Mouse (Mus musculus): ENCODE data around the gene D11Wsu47e.

D11Wsu47e gene

DNA sequence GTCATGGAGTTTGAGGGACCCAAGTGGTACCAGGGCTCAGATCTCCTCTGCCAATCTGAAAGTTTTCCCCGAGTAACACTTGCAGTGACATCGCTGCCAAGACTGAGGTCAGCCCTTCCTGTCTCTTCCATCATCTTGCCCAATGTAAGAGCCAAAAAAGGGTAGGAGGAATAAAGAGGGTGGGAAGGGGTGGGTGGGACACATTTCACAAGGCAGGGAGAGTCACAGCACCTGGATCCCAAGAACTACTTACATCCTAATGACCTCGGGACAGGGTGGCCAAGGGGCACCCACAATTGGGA is 53.3 kb downstream of the D11Wsu47e start:
- no peak for DNase-seq

DNA sequence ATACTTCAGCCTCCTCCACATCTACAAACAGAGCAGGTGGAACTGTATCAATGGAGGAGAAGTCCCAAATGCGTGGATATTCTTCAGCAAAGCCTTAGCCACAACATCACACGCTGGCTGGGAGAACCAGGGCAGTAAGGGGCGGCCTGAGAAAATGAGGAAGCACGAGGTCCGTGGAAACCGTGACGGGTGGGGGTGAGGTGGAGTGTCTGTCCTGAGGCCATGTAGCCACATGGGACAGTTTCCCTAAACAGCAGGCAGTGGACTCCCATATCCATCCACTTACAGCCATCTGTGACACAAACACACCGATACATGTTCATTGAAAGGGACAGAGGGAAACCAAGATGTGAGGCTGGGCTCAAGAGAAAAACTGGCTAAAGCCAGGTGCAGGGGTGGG is 53.7 kb downstream of the D11Wsu47e start:
- no peak for DNase-seq

DNA sequence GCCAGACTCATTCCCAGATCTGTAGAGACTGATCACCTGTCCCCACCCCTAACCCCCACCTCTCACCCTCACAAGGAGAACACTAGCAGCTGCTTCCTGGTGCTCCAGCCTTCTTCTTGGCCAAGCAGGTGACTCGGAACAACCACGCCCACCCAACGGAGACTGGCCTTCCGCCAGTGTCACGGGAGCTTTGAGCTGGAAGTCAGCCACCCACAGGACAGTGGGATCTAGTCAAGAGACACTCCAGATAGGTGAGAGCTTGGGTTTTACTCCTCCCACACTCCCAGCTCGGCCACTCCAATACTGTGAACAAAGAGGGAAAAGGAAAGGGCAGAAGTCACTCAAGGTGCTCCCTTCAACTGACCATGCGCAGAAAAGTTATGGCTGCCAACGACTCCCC is 55.0 kb downstream of the D11Wsu47e start:
- no peak for DNase-seq

DNA sequence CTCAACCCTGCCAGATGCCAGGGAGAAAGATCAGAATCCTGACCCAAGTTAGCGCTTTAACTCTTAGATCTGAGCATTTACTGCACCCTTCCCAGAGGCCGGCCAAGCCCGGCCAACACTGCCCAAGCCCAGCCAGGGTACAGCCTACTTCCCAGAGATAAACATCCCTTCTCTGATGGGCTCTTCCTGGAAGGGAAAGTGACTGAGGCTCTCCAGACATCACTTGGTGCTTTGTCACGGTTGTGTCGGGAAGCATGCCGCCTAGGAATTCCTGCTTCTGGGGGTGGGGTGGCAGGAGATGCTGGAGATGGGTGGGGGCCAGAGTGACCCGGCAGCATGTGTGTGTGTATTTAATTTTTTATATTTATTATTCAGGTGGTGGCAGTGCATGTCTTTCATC is 55.9 kb downstream of the D11Wsu47e start:
- no peak for DNase-seq

DNA sequence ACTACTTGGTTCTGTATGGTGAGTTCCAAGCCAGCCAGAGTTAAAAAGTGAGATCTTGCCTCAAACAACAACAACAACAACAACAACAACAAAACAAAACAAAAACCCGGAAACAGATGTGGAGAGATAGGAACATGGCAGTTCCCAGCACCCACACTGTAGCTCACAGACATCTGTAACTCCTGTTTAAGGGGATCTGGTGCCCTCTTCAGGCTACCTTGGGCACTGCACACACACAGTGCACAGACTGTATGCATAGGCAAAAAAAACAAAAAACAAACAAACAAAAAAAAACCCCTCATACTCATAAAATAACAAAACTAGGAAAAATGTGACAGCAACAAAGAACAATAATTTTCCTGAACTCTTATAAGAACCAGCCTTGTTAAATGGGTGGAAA is 58.8 kb downstream of the D11Wsu47e start:
- no peak for DNase-seq
